Mouse (Mus musculus) olfactory bulb, adult 2 months (tissue): Measurements from ENCODE around the gene Ipo5. TPM values are rescaled to one million over a fixed set of nuclear protein-coding genes. Genes with fewer than 3 reads are reported as not detected.

Source experiments
- H3K27ac ChIP-seq: fragments of 200-500 bp; 2 replicates; pipeline ENCODE4 v1.5.1; 2012; ENCODE audit warnings: low read depth, low read length; ENCODE audit not compliant: insufficient read depth
- H3K4me1 ChIP-seq: fragments of 200-500 bp; 2 replicates; pipeline ENCODE4 v1.6.1; 2012; ENCODE audit warnings: low read length; ENCODE audit not compliant: control insufficient read depth, insufficient read depth
- H3K4me3 ChIP-seq: fragments of 200-500 bp; 2 replicates; pipeline ENCODE4 v1.5.1; 2012; ENCODE audit warnings: mild to moderate bottlenecking, low read depth, low read length, moderate library complexity; ENCODE audit not compliant: insufficient read depth
- CTCF ChIP-seq: fragments of 200-500 bp; IDR thresholded peaks from 2 replicates; pipeline ENCODE4 v1.5.1; 2012; ENCODE audit warnings: low read depth, mild to moderate bottlenecking, low read length, moderate library complexity; ENCODE audit not compliant: insufficient read depth
- POLR2A ChIP-seq: fragments of 200-500 bp; IDR thresholded peaks from 2 replicates; pipeline ENCODE4 v1.6.1; 2012; ENCODE audit warnings: mild to moderate bottlenecking, low read depth, low read length, moderate library complexity; ENCODE audit not compliant: insufficient read depth
- WGBS: fragments of 180-500 bp; shearing (Covaris S2); methylation state at CpG from one replicate; pipeline ENCODE4 v1.1.7; 2018; 5-methylcytosine and 5-hydroxymethylcytosine counted together
- polyA plus RNA-seq: library from polyadenylated mRNA; stranded (reverse); fragments of >200 nt; gene quantifications from 2 replicates; pipeline ENCODE4 v1.2.4, GENCODE M21; 2012; ENCODE audit warnings: low replicate concordance; ENCODE audit not compliant: missing spikeins, insufficient read depth, insufficient read length

The Ipo5 gene
- polyA plus RNA-seq, 1 experiment = 73.4 TPM

GRCm38 (mm10) chr14:120910320-120910719, 704 bp upstream of the Ipo5 start:
- no peak overlapping the region; the same call in 1 of the 2 replicates for H3K27ac ChIP-seq
- H3K4me3 ChIP-seq = peak overlapping the region; percentile 68
- H3K4me1 ChIP-seq = peaks cover 8% of the 10 kb centered on the region; the same call in 1 of the 2 replicates
- 0% methylated on average over 18 of the region's 18 CpGs for WGBS
- TF ChIP-seq POLR2A (no peak), CTCF (no peak)

- 4% methylated on average over 62 of the region's 63 CpGs for WGBS
- H3K27ac ChIP-seq = no peak overlapping the region
- peak overlapping the region; percentile 68 for H3K4me3 ChIP-seq
- peaks cover 8% of the 10 kb centered on the region; the same call in 1 of the 2 replicates for H3K4me1 ChIP-seq
- TF ChIP-seq POLR2A (no peak), CTCF (no peak)
These were observed 421 bp downstream of the Ipo5 start for GRCm38 (mm10) chr14:120911388-120911901.

GRCm38 (mm10) chr14:120912090-120912710, 1.2 kb downstream of the Ipo5 start:
- TF ChIP-seq POLR2A (no peak), CTCF (no peak)
- Histone ChIP-seq H3K27ac (no peak overlapping the region), H3K4me1 (peaks cover 8% of the 10 kb centered on the region; the same call in 1 of the 2 replicates), H3K4me3 (no peak overlapping the region)
- WGBS = 10% methylated on average over 11 of the region's 11 CpGs

GRCm38 (mm10) chr14:120912916-120913315, 1.9 kb downstream of the Ipo5 start:
- H3K27ac ChIP-seq = no peak overlapping the region
- WGBS = 22% methylated on average over 7 of the region's 7 CpGs
- H3K4me3 ChIP-seq = no peak overlapping the region
- TF ChIP-seq CTCF (no peak), POLR2A (no peak)
- H3K4me1 ChIP-seq = peaks cover 8% of the 10 kb centered on the region; the same call in 1 of the 2 replicates

- 74% methylated on average over 4 of the region's 4 CpGs for WGBS
These were observed 10.8 kb downstream of the Ipo5 start for GRCm38 (mm10) chr14:120921805-120922204.

GRCm38 (mm10) chr14:120924044-120924443, 13.0 kb downstream of the Ipo5 start:
- Histone ChIP-seq H3K27ac (no peak overlapping the region), H3K4me3 (no peak overlapping the region), H3K4me1 (no peaks in the 10 kb centered on the region)
- WGBS = 98% methylated on average over 4 of the region's 4 CpGs
- TF ChIP-seq CTCF (no peak), POLR2A (no peak)

More at GRCm38 (mm10) chr14:120921805-120922204, 10.8 kb downstream of the Ipo5 start:
- no peak for TF ChIP-seq POLR2A
- TF ChIP-seq CTCF = no peak
- Histone ChIP-seq H3K27ac (no peak overlapping the region), H3K4me1 (no peaks in the 10 kb centered on the region), H3K4me3 (no peak overlapping the region)

- WGBS = 85% methylated on average over 14 of the region's 14 CpGs
- Histone ChIP-seq H3K4me3 (no peak overlapping the region), H3K4me1 (no peaks in the 10 kb centered on the region), H3K27ac (no peak overlapping the region)
- TF ChIP-seq POLR2A (no peak), CTCF (no peak)
These were observed 14.9 kb downstream of the Ipo5 start for GRCm38 (mm10) chr14:120925731-120926585.

GRCm38 (mm10) chr14:120931236-120931635, 20.2 kb downstream of the Ipo5 start:
- TF ChIP-seq POLR2A (no peak), CTCF (no peak)
- Histone ChIP-seq H3K4me3 (no peak overlapping the region), H3K4me1 (peaks cover 3% of the 10 kb centered on the region; the same call in 1 of the 2 replicates), H3K27ac (no peak overlapping the region)
- 69% methylated on average over 4 of the region's 4 CpGs for WGBS

GRCm38 (mm10) chr14:120933624-120934023, 22.6 kb downstream of the Ipo5 start:
- WGBS = 96% methylated on average over 8 of the region's 8 CpGs
- H3K4me1 ChIP-seq = peaks cover 3% of the 10 kb centered on the region; the same call in 1 of the 2 replicates
- no peak overlapping the region for H3K27ac ChIP-seq
- H3K4me3 ChIP-seq = no peak overlapping the region
- TF ChIP-seq POLR2A = no peak
- no peak for TF ChIP-seq CTCF
